Mouse (Mus musculus) mouse trophoblast stem cell (cell line): Measurements from ENCODE around the gene Hspa1b.
"Not testable (repeated sequence)": the region's sequence is repeated elsewhere in the genome, so short reads cannot be mapped to it uniquely, and the experiment has no call there.

Source experiments
- in situ Hi-C, 2 experiments: fragments of 300-500 bp; cut with MseI, MboI; formaldehyde crosslinking; loops; 2 replicates in 1 of 2; 3 replicates in 1 of 2; pipeline ENCODE4 v1.15.1; 2025

The Hspa1b gene

DNA sequence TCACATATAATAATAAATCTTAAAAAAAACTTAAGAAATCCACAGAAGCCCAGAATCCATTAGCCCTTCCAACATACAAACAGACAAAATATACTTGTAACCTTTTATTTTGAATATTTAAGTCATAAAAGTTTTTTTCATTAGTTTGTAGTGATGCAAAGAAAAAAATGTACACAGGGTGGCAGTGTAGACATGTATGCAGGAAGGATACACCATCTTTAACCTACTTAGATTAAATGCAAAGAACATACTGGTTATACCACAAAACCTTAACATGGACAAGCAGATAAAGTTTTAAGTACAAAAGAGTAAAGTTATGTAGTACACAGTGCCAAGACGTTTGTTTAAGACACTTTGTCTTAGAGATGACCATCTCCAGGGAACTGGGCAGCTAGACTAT lies 2.7 kb downstream of the Hspa1b start:
- in situ Hi-C loops, result no loop called here

DNA sequence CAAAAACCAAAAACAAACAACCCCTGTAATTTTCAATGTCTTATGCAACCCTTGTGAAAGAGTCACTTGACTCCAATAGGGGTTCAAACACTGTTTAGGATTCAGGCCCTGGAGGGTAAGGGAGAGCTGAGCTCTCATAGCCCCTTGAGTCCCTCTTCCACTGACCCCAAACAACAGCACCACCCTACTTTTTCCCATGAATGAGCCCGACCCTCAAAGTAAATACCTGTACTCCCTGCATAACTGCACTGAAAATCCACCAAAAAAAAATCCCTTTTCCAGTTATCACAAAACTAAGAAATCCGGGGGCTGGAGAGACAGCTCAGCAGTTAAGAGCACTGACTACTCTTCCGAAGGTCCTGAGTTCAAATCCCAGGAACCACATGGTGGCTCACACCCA lies 3.2 kb downstream of the Hspa1b start:
- in situ Hi-C loops, result no loop called here

DNA sequence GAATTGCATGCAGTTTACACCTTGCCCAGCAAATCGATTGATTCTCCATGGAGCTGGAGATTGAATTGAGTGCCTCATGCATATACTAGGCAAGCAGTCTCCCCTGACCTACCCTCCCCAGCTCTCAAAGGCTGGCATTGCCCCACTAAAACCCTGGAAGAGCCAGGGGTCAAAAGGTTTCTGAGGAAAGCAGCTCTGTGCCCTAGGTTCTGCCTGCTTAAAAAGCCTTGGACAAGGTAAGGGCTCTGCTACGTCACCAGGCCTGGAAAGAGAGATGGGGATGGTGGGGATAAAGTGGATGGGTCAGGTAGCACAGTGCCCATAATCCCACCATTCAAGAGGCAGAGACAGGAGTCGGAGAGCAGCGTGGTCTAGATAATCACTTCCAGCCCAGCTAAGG lies 4.2 kb downstream of the Hspa1b start:
- in situ Hi-C loops, result no loop called here

DNA sequence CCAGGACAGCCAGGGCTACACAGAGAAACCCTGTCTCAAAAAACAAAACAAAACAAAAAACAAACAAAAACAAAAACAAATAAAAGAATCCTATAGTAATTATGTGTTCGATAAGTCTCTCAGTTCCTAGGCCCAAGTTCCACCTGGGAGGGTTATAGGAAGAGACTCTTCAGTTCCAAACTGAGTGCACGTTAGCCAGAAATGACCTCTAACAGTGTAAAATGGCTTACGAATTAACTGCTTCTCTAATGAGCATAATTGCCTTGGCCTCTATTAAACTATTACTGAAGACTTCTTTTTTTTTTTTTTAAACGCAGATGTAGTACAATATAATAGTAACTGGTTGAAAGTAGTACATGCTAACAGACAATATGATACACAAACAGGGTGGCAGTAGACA lies 5.1 kb downstream of the Hspa1b start:
- in situ Hi-C loops, result no loop called here

DNA sequence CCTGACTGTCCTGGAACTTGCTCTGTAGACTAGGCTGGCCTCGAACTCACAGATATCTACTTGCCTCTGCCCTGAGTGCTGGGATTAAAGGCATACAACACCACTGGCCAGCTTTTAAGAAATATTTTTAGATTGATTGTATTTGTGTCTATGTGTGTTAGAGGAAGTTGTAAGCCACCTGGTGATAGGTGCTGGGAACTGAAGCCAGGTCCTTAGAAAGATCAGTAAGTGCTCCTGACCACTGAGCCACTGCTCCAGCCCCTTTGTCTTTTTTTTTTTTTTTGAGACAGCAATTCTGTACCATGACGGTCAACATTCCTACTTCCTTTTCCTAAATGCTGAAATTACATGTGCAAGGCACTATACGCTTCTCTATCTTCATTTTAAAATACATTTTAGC lies 5.8 kb downstream of the Hspa1b start:
- in situ Hi-C loops, result no loop called here

DNA sequence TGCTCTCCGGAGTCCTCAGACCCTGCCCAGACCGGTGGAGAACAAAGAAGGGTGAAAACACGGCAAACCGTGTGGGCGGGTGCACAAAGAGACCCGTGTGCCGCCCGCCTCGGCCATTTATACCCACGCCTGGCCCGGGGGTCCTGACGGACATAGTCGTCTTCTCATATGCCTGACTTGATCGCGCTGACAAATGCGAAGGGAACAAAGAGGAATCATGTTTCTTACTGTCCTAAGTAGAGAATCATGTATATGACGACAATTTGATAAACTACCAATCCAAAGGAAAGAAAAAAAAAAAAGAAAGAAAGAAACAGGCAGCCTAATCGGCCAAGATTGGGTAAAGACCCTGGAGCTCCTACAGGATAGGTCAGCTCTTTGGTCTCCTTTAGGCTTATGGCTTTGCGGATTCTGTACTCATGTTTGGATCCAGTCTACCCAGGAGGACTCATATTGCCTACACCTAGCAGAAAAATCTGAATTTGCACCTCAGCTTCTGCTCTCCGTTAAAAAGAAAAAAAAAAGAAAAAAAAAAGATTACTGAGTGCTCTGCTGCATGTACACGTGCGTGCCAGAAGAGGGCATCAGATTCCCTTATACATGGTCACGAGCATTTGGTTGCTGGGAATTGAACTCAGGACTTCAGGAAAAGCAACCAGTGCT lies 6.5 kb downstream of the Hspa1b start:
- in situ Hi-C loops, result no loop called here

DNA sequence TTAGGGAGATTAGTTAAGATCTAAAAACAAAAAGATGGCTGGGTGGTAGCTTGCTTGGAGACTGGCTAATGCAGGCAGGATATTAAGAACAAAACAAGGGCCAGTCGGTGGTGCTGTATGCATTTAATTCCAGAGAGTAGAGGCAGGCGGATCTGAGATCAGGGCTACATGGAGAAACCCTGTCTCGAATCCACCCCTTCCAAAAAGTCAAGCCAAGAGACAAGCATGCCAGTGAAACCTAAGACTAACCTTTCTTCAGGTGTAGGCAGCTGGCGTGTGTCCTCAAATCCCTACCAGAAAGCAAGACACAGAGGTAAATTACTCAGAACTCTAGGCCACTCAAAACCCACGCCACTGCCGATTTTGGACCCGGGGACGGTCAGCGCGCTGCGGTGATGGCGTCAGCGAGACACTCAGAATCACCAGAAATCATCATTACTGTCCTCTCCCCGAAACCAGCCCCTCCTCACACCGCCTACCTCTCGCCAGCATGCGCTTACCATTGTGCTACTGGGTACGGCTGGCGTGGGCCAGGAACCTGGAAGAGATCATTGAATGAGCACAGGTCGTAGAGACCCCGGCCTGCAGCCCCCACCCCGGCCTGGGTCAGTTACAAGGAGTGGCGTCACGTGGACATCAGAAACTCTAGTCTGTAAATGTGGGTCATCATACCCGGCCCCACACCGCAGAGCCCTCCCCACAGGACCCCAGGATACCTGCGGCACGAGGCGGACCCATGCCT lies 7.2 kb downstream of the Hspa1b start:
- in situ Hi-C loops, result no loop called here

DNA sequence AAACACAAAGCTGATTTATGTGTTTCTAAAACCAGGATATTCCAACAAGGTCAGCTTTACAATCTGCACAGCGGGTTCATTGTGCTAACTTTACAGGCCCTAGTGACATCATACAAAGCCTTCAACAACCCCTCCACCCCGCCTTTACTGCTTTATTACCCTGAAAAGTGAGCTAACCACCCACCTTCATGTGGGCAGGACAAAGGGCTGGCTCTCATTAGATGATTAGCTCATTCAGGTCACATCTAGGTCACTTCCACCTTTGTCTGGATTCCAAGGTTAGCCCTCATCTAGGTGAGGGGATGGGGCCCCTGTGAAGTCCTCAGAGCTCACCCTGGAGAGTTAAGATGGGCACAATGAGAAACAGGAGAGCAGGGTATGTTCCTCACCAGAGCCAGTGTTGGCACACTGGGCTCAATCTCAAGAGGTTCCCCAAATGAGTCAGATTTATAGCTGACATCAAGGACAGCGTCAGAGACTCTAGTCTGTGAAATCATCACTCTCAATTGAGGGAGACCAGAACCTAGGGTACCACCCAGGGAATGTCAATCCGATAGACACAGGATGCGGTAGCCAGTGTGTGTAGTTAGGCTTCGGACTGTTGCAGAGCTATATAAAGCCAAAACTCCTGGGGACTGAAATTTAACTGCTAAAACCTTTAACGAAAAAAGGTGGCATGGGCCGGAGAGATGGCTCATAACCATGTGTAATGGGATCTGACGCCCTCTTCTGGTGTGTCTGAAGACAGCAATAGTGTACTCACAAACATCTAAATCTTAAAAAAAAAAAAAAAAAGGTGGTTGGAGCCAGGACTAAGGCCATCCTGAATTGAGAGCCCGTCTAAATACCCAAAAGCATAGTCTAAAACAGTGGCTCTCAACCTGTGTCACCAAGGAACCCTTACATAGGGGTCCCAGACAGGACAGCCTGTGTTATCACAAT lies 8.3 kb downstream of the Hspa1b start:
- in situ Hi-C loops, result no loop called here

DNA sequence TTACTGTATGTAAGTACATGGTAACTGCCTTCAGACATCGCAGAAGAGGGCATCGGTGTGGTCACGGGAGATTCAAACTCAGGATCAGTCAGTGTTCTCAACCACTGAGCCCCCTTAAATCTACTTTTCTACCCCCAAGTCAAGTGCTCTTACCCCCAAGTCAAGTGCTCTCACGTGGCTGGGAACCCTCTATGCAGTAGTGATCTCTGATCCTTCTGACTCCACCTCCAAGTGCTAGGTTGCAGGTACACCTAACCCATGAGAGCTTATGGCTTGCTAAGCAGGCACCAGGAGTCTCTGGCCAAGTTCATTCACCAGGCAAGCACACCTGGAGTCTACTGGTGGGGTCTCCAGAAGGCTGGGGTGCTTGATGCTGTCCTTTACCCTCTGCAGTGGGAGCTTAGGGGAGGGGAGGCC lies 9.5 kb downstream of the Hspa1b start:
- in situ Hi-C loops, result no loop called here

DNA sequence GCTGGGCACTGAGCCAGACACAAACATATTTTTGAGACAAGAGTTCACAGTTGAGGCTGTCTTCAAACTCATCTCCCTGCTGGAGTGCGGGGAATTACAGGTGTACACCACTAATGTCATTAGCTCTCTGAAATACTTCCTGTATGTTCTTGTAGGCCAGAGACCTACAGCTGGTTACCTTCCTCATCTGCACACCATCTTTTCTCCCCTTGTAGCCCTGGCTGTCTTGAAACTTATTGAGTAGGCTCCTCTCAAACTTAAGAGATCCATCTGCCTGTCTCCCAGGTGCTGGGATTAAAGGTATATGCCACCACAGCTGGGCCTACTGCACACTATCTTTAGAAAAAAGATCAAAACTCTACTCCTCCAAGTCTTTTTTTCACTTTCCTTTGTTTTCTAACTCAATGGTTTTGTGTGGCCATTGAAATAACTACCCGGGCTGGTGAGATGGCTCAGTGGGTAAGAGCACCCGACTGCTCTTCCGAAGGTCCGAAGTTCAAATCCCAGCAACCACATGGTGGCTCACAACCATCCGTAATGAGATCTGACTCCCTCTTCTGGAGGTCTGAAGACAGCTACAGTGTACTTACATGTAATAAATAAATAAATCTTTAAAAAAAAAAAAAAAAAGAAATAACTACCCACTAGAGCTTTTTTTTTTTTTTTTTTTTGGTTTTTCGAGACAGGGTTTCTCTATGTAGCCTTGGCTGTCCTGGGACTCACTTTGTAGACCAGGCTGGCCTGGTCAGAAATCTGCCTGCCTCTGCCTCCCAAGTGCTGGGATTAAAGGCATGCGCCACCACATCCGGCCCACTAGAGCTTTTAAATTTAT lies 10.1 kb downstream of the Hspa1b start:
- in situ Hi-C loops, result not testable (repeated sequence)

DNA sequence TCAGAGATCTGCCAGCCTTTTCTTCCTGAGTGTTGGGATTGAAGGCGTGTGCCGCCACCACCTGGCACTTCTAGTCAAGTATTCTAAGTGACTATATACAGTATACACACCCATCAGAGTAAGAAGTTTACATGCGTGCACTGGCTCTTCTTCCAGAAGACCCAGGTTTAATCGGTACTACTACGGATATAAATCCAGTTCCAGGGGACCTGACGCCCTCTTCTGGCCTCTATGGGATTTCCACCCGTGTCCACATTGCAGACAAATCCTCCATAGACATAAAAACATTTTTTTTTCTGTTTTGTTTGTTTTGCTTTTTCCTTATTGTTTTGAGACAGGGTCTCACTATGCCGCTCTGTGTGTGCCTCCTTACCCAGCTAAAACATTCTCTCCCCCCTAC lies 11.4 kb downstream of the Hspa1b start:
- in situ Hi-C loops, result no loop called here

DNA sequence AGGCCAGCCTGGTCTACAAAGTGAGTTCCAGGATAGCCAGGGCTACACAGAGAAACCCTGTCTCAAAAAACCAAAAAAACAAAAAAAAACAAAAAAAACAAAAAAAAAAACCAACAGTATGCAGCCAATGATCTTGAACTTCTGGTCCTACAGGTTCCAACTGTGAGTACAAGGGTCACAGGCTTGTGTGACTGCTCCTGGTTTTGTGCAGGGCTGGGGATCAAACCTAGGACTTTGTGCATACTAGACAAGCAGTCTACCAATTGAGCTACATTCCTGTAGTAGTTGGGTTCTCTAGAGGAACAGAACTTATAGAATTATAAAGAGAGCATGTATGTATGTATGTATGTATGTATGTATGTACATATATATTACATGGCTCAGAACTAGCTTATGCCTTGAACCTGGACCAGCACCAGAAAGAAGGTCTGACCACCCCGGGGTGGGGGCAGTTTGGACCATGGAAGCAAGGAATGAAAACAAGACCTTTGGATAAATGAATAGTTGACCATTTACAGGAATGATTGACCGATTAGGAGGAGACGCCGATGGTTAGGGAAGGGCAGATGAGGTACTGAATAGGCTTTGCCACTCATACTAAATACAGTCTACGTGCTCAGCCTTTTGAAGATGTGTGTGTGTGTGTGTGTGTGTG lies 12.4 kb downstream of the Hspa1b start:
- in situ Hi-C loops, result no loop called here

DNA sequence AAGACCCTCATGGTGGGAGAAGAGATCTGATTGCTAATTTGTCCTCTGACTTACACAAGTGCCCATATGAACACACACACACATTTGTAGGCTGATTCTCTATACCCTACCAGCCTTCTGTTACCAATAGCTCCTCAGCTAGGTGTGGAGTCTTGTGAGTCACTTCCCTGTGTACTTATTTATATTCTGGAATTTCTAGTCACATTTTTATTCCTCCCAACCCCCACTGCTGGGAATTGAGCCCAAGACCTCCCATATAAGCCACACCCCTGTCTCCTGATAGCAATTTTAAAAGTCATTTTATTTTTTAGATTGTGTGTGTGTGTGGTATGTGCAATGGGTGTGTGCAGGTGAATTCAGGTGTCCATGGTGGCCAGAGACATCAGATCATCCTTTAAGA lies 14.7 kb downstream of the Hspa1b start:
- in situ Hi-C loops, result no loop called here

DNA sequence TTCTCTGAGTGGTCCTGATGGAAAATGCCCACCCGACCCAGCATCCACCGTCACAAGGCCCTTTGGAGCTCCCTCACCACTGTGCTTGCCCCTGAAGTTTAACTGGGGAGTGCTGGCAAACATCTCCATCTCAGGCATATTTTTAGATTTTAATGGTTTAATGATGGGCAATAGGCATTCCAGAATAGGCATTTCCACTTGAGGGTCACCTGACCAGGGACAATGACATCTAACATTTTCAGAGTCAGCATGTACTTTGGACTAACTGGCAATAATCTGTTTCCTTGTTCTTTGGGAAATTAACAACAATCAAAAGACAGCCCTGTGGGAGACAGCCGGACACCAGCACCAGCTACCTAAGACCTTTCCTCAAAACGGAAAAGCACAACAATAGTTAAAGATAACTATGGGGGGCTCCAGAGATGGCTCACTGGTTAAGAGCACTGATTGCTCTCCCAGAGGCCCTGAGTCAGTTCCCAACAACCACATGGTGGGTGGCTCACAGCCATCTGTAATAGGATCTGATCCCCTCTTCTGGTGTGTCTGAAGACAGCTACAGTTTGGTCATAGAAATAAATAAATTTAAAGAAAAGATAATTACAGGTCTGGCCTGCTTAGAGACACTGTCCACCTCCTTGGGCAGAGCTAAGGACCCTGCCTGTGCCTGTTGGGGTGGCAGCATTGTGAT lies 15.8 kb downstream of the Hspa1b start:
- in situ Hi-C loops, result no loop called here

DNA sequence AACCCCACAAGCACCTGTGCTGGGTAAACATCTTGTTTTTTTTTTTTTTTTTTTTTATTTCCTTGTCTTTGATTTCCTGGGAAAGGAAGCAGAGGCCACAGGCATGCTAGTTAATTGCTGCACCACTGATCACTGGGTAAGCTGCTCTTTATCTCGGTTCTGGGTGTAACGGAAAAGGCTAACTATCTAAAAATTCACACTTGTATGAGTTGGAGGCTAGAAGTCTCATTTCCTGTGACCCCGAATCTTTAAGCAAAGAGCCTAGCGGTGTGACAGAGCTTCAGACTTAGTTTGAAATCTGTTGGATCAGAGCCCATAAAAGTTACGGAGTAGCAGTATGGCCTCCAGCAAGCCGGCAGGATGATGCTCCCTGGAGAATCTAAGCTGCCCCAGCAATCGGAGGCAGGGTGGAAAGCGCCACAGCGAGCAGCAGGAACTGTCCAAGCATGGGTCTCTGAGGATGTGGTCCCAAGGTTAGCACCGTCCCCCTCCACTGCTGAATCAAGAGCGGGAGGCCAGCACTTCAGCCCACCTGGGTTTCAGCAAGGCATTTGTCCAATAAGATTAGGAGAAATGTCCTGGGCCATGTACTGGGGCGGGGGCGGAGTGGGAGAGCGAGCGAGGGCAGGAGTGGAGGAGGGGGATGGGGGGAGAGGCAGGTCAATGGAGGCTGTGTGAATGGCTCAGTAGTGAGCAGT lies 17.5 kb downstream of the Hspa1b start:
- in situ Hi-C loops, result no loop called here

DNA sequence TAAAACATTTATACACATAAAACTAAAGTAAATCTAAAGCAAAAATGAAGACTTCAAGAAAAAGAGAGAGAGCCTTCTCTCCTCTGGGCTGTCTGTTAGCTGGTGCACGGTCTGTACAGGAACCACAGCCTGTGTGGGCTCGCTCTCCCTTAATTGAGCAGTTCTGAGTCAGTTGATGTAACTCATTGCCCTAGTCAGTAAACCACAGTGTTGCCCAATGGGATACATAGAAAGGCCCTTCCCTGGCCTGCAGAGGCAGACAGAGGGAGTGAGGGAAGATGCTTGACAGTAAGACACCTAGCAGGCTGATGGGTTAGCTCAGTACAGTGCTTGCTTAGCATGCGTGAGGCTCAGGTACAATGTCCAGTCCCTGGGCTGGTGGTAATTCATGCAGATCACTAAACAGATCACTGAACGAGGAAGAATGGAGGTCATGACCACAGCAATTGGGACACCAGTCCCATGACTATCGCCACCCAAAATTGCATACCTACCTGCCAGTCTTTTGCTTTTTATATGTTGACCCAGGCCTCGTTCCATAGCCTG lies 21.0 kb downstream of the Hspa1b start:
- in situ Hi-C loops, result no loop called here

DNA sequence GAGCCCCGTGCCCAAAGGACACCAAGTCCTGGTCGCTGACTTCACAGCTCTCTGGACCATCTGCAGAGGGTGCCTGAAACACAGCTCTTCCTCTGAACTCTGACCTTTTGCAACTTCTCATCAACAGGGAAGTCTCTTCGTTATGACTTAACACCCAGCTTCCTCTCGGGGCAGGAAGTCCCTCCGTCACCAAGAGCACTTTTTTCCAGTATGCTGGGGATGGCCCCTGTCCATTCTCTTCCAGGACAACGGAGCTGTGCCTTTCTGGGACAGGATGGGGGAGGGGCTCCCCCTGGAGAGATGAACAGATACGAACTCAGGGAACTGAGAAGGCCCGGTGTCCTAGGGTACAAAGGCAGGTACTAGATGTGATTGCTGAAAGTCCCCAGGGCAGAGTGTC lies 24.2 kb downstream of the Hspa1b start:
- in situ Hi-C loops, result no loop called here

DNA sequence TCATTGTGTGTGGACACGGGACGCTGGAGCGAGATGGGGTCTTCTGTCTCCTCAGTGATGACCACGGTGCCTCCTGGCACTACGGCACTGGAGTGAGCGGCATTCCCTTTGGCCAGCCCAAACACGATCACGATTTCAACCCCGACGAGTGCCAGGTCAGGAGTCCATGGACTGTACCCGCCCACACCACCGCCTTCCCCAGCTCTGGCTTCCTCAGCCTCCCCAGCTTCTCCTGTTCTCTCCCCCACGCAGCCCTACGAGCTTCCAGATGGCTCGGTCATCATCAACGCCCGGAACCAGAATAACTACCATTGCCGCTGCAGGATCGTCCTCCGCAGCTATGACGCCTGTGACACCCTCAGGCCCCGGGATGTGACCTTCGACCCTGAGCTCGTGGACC lies 25.0 kb downstream of the Hspa1b start:
- in situ Hi-C loops, result no loop called here

DNA sequence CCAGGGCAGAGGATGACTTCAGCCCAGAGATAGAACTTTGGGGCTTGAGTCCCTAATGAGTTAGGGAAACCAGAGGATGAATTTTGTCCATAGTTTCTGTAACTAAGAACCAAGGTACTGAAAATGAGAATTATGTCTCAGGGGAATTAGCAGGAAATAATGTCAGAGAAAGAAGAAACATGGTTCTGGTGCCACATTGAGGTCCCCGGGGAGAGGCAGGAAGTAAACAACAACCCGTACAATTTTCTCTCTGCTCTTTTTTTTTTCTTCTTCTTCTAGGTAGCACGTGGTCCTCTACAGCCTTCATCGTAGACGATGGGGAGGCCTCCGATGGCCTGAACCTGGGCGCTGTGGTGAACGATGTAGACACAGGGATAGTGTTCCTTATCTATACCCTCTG lies 26.8 kb downstream of the Hspa1b start:
- in situ Hi-C loops, result no loop called here

DNA sequence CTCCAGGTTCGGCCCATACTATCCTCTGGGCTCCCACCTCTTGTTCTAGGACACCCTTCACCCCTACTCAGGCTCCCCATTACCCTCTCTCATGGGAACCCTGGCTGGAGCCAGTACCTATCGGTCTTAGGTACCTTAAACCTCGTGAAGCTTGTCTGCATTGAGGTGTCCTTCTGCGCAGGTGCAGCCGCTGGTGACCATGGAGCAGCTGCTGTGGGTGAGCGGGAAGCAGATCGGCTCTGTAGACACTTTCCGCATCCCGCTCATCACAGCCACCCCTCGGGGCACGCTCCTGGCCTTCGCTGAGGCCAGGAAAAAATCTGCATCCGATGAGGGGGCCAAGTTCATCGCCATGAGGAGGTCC lies 27.3 kb downstream of the Hspa1b start:
- in situ Hi-C loops, result no loop called here
